Mouse (Mus musculus): Measurements from ENCODE around the gene Cmah. TPM values are rescaled to one million over a fixed set of nuclear protein-coding genes. Genes with fewer than 3 reads are reported as not detected.

Cmah gene
- total and polyA plus RNA-seq, 3 experiments, result 1.4 to 2.2 TPM; not detected in 1

Other genes with a start within 250 kb of the Cmah start
- 0.07 and 0.15 TPM in 2 replicates for gene Carmil1, start 46.6 kb upstream of the Cmah start, total RNA-seq (2012; rRNA removed)
- 1 to 10 TPM in 1 of 2 experiments, not detected in 1; 1.2 TPM for gene Carmil1, start 46.6 kb upstream of the Cmah start, polyA plus RNA-seq (2012; ENCODE audit: insufficient read depth in 1 of 2, insufficient read length in 2 of 2, low read depth in 1 of 2, low replicate concordance in 2 of 2, missing spikeins in 1 of 2)